In the genomic region with DNA sequence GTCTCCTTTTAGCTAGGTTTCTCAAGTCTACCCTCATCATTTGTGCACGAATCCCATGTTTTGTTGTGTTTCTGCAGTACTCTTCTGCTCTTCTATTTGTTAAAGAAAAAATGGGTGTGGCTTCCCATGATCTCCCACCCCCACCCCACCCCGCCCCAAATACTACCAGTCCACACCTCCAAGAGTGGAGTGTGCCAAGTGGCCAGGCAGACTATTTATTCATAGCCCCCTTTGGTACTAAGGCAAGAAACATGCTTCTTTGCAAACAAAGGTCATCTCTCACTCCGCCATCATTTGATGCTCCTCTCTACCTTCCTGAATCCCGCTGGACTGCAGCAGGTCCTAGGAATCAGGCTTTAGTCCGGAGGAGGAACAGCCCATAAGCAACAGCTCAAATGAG, we compare ENCODE assay signal across 9 mouse cellular contexts. TPM values are rescaled to one million over a fixed set of nuclear protein-coding genes. Genes with fewer than 3 reads are reported as not detected.
DNase-seq lines count a peak whose midpoint lies in the region; ATAC-seq and TF ChIP-seq lines count a peak whose summit lies in the region.
"Had no signal": no experiment of that assay in that cellular context is flagged by ENCODE, and none has a peak within 500 bp of the region (broad histone marks: within the 10 kb centered on the region; RNA-seq: fewer than 3 reads in every experiment).

No protein-coding gene starts in this region.

- H3K9ac ChIP-seq in lung, embryonic 14.5 days: no peak overlapping the region
- no peak overlapping the region for H3K9ac ChIP-seq in embryonic facial prominence, embryonic 13.5 days
- no peak overlapping the region for H3K9ac ChIP-seq in intestine, postnatal 0 days (ENCODE audit: low read depth, low read length)
- no peak overlapping the region for H3K9ac ChIP-seq in neural tube, embryonic 14.5 days (replicated peaks; ENCODE audit: low read depth, low read length)

- no peak for ATAC-seq in lung, embryonic 14.5 days (ENCODE audit: insufficient read depth)
- ATAC-seq in embryonic facial prominence, embryonic 13.5 days (ENCODE audit: insufficient number of reproducible peaks, insufficient read depth, low FRiP score, low TSS enrichment, low read depth): no peak
- no peak for ATAC-seq in intestine, postnatal 0 days
- ATAC-seq in neural tube, embryonic 14.5 days (ENCODE audit: low read depth): no peak
- ATAC-seq: activated CD4-positive, CD25-positive, alpha-beta regulatory T cell, adult 4 months had no signal

- no peak for TF ChIP-seq CTCF in lung, embryonic 14.5 days (IDR thresholded peaks at IDR 0.05; ENCODE audit: low read depth)
- TF ChIP-seq CTCF in lung, adult 2 months (IDR thresholded peaks at IDR 0.05; ENCODE audit: insufficient read depth, low read length): no peak
- TF ChIP-seq CTCF in intestine, postnatal 0 days (IDR thresholded peaks at IDR 0.05; ENCODE audit: low read depth): no peak

- H3K4me2 ChIP-seq in lung, embryonic 14.5 days: peak overlapping the region; percentile 91
- H3K4me2 ChIP-seq in embryonic facial prominence, embryonic 13.5 days: peak overlapping the region; percentile 93
- peak overlapping the region; percentile 97; the same call in 1 of the 2 replicates for H3K4me2 ChIP-seq in intestine, postnatal 0 days (replicated peaks; ENCODE audit: low read depth)
- peak overlapping the region; percentile 89 for H3K4me2 ChIP-seq in neural tube, embryonic 14.5 days (ENCODE audit: low read depth, low read length)

- no peak for DNase-seq in lung, embryonic 14.5 days
- DNase-seq in lung, adult 2 months: no peak
- no peak for DNase-seq in T-cell, adult 2 months (ENCODE audit: low spot score)
- DNase-seq in frontal cortex, postnatal 10 days (ENCODE audit: low spot score in 2 of 2): no peak
- no peak for DNase-seq in left cerebral cortex, adult 8-10 months (ENCODE audit: low spot score in 2 of 2)

- peak overlapping the region; percentile 55 for H3K4me3 ChIP-seq in lung, embryonic 14.5 days (ENCODE audit: low read depth, low read length)
- H3K4me3 ChIP-seq in lung, adult 2 months (replicated peaks; ENCODE audit: extremely low read depth, low read depth, low read length): no peak overlapping the region
- peak overlapping the region; percentile 58; the same call in 1 of the 2 replicates for H3K4me3 ChIP-seq in embryonic facial prominence, embryonic 13.5 days
- H3K4me3 ChIP-seq in intestine, postnatal 0 days (ENCODE audit: low read depth, low read length): peak overlapping the region; percentile 59; the same call in 1 of the 2 replicates
- peak overlapping the region; percentile 62 for H3K4me3 ChIP-seq in neural tube, embryonic 14.5 days (ENCODE audit: low read depth, low read length)

- H3K4me1 ChIP-seq in lung, embryonic 14.5 days (ENCODE audit: insufficient read depth): peaks cover 8% of the 10 kb centered on the region; the same call in 1 of the 2 replicates
- H3K4me1 ChIP-seq in lung, adult 2 months (ENCODE audit: control insufficient read depth, insufficient read depth, low read length): peaks cover 5% of the 10 kb centered on the region; the same call in 1 of the 2 replicates
- peaks cover 18% of the 10 kb centered on the region for H3K4me1 ChIP-seq in embryonic facial prominence, embryonic 13.5 days
- no peaks in the 10 kb centered on the region for H3K4me1 ChIP-seq in intestine, postnatal 0 days (replicated peaks; ENCODE audit: control insufficient read depth, insufficient read depth, low read length)
- peaks cover 14% of the 10 kb centered on the region; the same call in 1 of the 2 replicates for H3K4me1 ChIP-seq in neural tube, embryonic 14.5 days (ENCODE audit: control insufficient read depth, insufficient read depth, low read length)

- H3K9me3 ChIP-seq in lung, embryonic 14.5 days (ENCODE audit: low read depth, low read length): no peaks in the 10 kb centered on the region
- H3K9me3 ChIP-seq in embryonic facial prominence, embryonic 13.5 days: no peaks in the 10 kb centered on the region
- H3K9me3 ChIP-seq in intestine, postnatal 0 days (ENCODE audit: control insufficient read depth): no peaks in the 10 kb centered on the region
- no peaks in the 10 kb centered on the region for H3K9me3 ChIP-seq in neural tube, embryonic 14.5 days (ENCODE audit: control insufficient read depth, low read length)

- no peak overlapping the region for H3K27ac ChIP-seq in lung, embryonic 14.5 days (ENCODE audit: low read depth)
- H3K27ac ChIP-seq in embryonic facial prominence, embryonic 13.5 days: no peak overlapping the region
- H3K27ac ChIP-seq in intestine, postnatal 0 days (ENCODE audit: low read depth, low read length): no peak overlapping the region
- H3K27ac ChIP-seq in neural tube, embryonic 14.5 days (ENCODE audit: low read depth, low read length): no peak overlapping the region

- WGBS in lung, embryonic 14.5 days: 46% methylated on average over 5 of the region's 5 CpGs
- 45% methylated on average over 5 of the region's 5 CpGs for whole genome bisulfite sequencing in lung, adult 2 months
- WGBS in embryonic facial prominence, embryonic 13.5 days: 45% methylated on average over 5 of the region's 5 CpGs
- WGBS in intestine, postnatal 0 days: 58% methylated on average over 5 of the region's 5 CpGs
- WGBS in neural tube, embryonic 14.5 days: 43% methylated on average over 5 of the region's 5 CpGs

- no peaks in the 10 kb centered on the region for H3K36me3 ChIP-seq in lung, embryonic 14.5 days (ENCODE audit: insufficient read depth)
- H3K36me3 ChIP-seq in embryonic facial prominence, embryonic 13.5 days: no peaks in the 10 kb centered on the region
- H3K36me3 ChIP-seq in intestine, postnatal 0 days (ENCODE audit: control insufficient read depth, insufficient read depth): no peaks in the 10 kb centered on the region
- no peaks in the 10 kb centered on the region for H3K36me3 ChIP-seq in neural tube, embryonic 14.5 days (ENCODE audit: control insufficient read depth, insufficient read depth, low read length)

- TF ChIP-seq POLR2A in lung, adult 2 months (IDR thresholded peaks at IDR 0.05; ENCODE audit: borderline replicate concordance, extremely low read depth, low read depth, low read length): no peak

- peaks cover 18% of the 10 kb centered on the region for H3K27me3 ChIP-seq in lung, embryonic 14.5 days (ENCODE audit: insufficient read depth, low read length)
- peaks cover 56% of the 10 kb centered on the region for H3K27me3 ChIP-seq in embryonic facial prominence, embryonic 13.5 days
- H3K27me3 ChIP-seq in intestine, postnatal 0 days (replicated peaks; ENCODE audit: control insufficient read depth, insufficient read depth, low read length): peaks cover 4% of the 10 kb centered on the region
- no peaks in the 10 kb centered on the region for H3K27me3 ChIP-seq in neural tube, embryonic 14.5 days (ENCODE audit: control insufficient read depth, insufficient read depth, low read length)

RNA-seq across cellular contexts. Expression of a gene that starts 2.0 kb away (rescaled TPM):
- polyA plus RNA-seq in lung, embryonic 14.5 days (2014; fragmentation: Nextera tagmentation; extraction: Ambion mirVana): 15.8 and 15.9 TPM in 2 replicates
- 26.6 and 27.1 TPM in 2 replicates for polyA plus RNA-seq in lung, adult 2 months (2012; rRNA removed)
- 5.0 and 6.8 TPM in 2 replicates for polyA plus RNA-seq in embryonic facial prominence, embryonic 13.5 days (2015; fragmentation: Nextera tagmentation; extraction: Ambion mirVana)
- polyA plus RNA-seq in intestine, postnatal 0 days (2015; fragmentation: Nextera tagmentation; extraction: Ambion mirVana): 4.4 TPM in 2 replicates
- polyA plus RNA-seq in neural tube, embryonic 14.5 days (2014; fragmentation: Nextera tagmentation; extraction: Ambion mirVana): 25.3 and 30.4 TPM in 2 replicates
- total RNA-seq in left cerebral cortex, adult 8-10 months (2022): 10 to 100 TPM; 50.7 to 55.7 (median 53.8) TPM
